Mouse (Mus musculus) urinary bladder, adult 2 months (tissue): Measurements from ENCODE around the gene Tmem140. TPM values are rescaled to one million over a fixed set of nuclear protein-coding genes. Genes with fewer than 3 reads are reported as not detected.
A peak's percentile ranks its signal among the peaks of the same experiment; 100 is the strongest.

Source experiments
- DNase-seq: peaks from one replicate; pipeline ENCODE4 v3.0.0; 2022; ENCODE audit warnings: low spot score
- polyA plus RNA-seq: library from polyadenylated mRNA; depleted of rRNA; stranded (reverse); fragments of >200 nt; gene quantifications from 2 replicates; pipeline ENCODE4 v1.2.3, GENCODE M21; 2012; rRNA removed

Tmem140 gene
- polyA plus RNA-seq: 18.3 and 19.8 TPM in 2 replicates

DNA sequence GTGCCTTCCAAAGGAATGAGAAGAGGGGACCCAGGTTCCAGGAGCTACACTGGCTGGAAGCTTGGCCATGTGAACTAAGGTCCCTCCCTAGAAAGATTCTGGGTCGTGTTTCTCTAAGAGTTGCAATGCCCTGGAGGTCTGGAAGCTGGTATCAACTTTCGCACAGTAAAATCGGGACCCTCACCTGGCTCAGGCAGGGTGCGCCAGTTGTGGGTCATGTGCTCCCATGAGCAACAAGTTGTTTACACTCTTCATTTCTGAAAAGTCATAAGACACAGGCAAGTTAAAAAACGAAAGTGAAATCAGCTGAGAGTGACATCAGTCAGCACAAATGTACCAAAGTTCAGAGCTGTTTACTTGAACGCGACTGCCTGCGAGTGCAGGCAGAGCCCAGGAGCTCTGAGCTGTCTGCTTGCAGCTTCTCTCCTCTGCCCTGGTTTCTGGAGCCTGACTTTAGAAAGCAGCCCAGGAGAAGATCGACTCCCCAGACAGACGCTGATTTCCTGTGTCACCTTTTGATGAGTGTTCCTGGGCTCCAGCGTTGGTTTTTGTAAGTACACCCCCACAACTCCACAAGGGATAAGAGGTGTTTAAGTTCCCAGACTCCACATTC lies at the start of gene Tmem140:
Gene Tmem140 (plus strand): TSS at position 356 of the 613 bp plus-strand sequence.
- peak; percentile 44 for DNase-seq

DNA sequence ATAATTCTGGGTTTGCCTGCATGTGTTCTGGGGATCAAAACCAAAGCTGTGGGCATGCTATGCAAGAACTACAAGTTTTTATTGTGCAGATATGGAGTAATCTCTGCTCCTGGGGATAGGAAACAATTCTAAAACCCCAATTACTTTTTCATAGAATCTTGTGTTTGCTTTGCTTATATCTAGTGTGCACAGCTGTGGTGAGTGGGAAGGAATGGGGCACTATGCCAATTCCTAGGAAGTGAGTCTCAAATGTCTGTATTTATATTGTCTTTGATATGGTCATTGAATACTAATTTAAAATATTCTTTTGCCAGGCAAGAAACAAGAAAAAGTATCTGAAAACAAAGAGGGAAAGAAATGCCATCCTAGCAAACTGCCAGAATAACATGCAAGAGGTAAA lies 38.5 kb upstream of the Tmem140 start:
- DNase-seq: no peak

DNA sequence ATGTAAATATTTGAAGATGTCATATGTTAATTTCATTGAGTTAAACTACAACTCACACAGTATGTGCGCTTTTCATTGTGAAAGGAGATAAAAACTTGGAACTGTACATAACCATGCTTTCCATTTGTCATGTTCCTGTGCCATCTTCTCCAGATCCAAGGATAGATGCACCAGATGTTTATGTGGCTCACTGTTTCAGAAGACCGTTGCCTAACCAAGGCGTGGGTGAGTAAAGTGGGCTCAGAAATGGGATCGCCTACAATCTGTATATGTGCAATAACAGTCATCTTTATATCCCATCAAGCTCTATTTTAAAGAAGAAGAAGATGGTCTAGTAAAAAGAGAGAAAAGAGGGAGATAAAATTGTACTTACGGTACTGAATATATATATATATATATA lies 30.6 kb upstream of the Tmem140 start:
- no peak for DNase-seq

DNA sequence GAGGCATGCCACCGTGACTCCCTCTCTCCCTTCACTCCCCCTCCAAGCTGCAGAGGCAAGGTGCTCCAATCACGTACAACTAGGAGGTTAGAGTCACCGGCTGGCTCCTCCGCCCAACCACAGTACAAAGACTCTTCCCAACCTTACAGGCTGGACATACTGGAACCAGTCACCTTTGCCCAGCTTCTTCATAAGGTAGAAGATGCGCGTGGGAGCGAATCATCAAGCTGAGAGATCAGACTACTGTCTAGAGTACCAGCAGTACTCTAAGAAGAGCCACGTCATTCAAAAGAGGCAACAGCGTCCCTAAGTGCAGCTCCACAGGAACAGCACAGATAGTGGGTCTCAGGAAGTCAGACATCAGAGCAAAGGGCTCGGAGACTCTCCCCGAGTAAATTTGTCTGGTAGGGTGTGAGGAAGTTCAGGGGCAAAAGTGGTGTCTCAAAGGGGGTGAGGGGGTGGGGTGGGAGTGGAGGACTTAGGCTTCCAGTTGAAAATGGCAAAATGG lies 1.3 kb upstream of the Tmem140 start:
- no peak for DNase-seq

DNA sequence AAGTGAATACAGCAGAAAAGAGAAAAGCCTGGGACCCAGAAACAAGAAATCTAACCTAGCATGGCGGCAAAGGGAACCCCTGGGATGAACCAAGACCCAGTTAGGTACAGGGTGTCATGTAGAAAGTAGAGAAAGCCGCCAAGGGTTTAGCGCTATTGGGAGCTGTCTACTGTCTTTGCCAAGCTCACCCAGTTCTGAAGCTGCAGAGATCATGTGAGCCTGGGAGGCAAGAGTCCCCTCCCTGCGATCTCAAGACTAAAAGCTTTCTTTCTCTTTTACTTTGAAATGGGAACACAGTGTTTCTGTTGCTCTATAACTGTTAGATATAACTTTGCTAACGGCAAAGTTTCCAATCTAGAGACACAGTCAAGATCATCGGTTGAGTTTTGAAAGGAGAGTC lies 565 bp upstream of the Tmem140 start:
- no peak for DNase-seq

DNA sequence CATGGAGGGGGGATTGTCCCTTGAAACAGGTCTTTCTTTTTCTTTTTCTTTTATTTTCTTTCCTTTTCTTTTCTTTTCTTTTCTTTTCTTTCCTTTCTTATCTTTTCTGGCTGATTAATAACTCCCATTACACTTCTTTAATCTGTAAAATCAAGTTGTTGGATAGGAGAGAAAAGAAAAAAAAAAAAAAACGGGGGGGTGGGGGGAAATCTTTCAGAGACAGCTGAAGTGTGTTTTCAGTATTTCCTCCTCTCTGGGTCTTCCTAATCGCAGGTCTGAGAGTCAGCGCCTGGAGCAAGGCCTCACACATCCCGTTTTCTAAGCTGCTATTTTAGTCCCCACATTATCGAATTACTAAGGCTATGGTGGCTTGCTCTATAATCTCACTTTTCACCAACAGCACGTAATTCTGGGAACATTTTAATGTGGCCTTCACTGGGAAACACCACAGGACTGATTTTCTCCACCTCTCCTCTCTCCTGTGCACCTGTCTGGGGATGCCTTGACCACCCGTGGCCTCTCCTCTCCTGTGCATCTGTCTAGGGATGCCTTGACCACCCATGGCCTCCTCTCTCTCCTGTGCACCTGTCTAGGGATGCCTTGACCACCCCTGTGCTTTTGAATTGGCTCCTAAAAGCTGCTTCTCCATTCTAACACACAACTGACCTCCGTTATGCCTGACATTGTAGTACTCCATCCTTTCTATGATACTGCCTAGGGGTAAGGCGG lies 1.0 kb downstream of the Tmem140 start:
- no peak for DNase-seq

DNA sequence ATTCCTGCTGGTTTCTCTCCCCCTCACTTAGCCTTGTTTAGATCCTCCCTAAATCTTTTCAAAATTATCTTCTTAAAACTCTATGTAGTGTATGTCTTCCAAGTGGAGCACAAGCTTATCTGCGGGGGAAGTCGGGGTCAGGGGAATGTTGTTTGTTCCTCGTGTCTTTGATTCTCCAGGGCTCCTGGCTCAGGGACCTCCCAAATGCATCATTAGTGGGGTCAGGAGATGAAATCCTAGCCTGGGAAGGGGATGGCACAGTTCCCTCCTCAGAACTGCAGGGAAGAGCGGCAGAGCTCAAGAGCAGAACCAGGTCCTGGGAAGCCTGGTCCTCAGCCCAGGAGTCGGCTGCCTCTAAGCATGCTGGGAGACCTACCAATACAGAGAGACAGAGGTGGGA lies 2.3 kb downstream of the Tmem140 start:
- no peak for DNase-seq

DNA sequence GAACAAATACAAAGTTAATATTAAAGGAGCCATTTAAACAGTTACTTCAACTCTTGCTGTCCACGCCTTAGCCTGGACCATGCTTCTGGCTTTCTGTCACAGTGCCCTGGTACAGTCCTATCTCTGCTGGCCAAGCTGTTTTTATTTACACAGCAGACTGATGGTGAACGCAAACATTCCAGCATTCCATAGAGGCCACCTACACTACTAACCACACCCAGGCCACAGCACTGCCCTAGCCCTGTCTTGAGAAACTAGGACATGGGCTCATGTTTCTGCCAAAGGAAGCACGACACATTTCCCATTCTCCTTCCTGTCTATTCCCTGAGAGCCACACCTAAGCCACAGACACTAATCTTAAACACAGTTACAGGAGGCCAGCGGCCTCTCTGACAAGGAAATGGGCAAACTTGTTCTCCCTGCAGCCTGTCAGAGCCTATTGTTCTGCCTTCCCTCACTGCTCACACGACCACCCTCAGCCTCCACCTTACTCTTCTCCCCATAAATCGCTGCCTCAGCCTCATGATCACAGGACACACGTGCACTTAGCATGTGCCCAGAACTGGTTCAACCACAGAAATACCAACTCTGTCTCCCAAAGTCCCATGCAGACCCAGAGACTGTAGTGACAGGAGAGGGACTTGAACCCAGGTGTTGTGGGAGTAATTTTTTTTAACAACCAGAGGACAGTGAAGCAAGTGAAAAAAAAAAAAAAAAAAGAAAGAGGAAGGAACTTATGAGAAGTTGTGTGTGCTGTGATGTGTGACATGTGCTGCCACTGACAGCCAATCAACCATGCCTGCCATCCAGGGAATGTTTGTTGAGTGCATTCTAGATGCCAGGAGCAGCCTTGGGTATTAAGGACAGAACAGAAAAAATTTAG lies 3.0 kb downstream of the Tmem140 start:
- DNase-seq: no peak

DNA sequence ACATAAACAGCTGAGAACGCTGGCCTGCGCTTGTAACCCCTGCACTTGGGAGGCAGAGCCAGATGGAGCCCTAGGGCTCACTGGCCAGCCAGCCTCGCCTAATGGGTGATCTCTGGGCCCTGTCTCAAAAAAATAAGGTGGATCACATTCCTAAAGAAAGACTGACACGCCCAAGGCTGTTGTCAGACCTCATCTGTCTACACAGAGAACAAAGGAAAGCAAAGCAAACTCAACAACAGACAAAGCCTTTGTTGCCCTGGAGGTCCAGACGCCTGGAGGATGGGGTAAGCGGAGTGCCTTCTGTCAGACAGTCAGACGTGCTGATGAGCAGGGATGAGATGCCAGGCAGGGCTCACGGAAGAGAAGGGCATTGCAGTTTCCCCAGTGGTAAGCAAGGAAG lies 3.8 kb downstream of the Tmem140 start:
- no peak for DNase-seq

DNA sequence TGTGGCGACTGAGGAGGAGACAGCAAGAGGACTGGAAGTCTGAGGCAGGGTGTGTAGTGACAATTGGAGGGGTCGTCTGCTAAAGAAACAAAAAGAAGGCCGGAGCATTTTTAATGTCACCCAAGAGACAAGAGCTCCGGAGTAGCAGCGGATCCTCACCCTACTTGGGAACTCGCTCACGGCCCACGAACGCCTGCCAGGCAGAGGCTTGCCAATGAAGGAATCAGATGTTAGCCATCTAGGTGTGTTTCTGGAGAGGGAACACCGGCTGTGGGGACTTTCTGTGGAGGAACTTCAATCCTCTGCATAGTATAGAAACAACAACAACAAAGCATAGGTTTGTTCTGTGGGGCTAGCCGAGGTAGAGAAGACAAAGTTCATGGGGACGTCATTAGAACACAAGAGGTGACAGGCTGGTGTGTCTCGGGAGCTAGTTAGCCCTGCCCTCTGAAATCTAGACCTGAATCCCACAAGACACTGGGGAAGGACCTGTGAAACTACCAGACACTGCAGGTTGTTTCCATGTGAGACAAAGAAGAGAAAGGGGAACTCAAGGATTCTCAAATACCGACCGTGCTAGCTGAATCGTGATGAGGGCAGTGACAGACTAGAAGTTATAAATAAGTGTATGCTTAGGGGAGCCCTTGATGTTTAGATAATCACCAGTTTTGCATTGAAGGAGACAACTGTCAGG lies 4.5 kb downstream of the Tmem140 start:
- DNase-seq: no peak

DNA sequence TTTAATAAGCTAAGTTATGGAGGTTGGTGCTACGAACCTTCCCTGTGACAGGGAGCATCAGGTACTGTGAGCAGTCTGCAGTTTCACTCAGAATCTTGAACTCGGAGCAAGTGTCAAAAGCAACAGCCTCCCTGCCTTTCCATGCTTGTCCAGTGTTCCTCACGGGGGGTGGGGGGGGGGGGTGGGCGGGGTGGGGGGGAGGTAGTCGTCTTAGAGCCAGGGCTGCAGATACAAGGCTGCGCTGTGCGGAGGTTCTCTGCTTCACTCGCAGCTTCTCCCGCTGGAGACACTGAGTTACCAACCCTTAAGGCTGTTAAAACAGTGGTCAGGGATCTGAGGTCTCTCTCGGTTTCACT lies 5.0 kb downstream of the Tmem140 start:
- DNase-seq: no peak

DNA sequence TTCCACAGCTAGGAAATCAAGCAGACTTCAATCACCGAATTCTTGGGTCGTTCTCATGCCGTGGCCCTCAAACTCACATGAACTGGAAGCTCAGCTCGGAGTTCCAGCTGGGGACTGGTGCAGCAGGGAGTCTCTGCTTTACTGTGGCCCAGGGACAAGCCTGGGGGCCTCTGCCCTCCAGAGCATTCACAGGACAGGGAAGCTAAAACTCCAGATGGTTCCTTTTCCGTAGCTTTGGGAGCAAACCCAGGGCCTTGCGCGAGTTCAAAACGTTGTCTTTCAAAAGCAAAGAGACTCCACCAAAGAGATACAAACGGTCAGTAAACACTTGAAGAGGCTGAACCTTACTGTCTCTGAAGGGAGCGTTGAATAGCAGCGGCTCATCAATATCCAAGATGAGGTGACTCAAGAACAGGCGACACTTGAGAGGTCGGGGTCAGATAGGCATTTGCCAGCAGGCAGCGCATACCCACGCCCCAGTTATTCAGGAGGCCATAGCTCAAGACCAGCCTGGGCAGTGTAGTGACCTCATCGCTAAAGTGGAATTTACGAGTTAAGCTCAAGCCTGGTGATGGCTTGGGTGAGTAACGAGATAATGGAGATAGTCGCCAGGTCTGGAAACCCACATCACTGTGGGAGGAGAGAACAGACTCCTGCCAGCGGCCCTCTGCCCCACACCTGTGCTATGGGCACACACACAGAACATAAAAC lies 5.7 kb downstream of the Tmem140 start:
- DNase-seq: no peak

DNA sequence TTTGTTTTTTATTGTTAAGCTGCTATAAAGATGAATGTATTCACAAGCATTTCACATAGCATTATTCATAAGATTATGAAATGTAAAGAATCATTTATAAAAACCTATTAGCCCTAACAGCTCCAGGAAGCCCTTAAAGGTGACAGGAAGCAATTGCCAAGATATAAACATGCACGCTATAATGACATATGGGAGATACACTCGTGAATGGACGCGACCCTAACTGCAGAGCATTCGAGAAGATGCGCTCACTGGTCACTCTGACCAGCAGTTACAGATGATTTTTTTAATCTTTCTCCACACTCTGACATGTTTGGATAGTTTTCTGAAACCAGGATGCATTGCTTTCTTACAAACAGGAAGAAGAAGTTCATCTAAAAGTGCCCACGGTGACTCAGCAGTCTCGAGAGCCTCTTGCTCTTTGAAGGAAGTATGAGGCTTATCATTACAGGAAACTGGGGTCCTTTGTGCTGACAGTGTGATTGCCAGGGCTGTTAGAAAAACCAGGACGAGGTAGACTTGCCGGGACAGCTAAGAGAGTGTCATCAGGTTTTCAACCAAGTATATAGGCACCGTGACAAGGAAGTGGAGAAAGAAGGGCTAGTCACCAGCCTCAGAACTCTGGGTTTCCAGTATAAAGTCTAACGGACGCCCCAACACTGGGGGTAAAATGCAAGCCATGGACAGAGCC lies 6.4 kb downstream of the Tmem140 start:
- no peak for DNase-seq

DNA sequence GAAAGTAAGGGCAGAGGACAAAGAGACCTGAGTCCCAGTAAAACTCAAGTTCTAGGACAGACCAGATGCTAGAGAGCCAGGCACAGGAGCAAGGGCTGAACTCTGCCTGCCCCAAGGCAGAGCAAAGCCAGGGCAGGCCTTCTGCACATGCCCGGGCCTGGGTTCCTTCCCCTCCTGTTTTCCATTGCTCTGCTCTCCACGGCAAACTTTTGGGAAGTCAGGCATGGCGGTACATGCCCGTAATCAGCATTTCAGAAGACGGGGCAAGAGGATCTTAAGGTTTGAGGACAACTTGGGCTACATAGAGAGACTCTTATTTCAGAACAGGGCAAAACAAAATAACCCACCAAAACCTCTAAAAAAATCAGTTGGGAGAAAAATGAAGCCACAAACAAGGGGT lies 7.2 kb downstream of the Tmem140 start:
- DNase-seq: no peak

DNA sequence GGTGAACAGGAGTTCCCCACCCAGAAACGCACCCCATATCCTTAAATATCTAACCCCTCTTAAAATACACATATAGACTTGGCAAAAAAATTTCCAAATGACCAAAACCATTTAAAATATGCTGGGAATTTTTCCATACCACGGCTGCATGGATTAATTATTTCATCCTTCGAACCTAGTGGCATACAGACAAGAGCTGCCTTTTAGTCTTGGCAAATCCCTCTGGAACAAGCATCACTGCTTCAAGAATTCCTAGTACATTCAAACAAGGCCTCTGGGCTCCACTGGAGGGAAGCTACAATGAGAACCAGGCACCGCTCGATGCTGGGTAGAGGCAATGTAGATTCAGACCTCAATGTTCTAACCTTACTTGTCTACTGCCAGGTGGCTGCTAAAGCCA lies 7.8 kb downstream of the Tmem140 start:
- DNase-seq: no peak

DNA sequence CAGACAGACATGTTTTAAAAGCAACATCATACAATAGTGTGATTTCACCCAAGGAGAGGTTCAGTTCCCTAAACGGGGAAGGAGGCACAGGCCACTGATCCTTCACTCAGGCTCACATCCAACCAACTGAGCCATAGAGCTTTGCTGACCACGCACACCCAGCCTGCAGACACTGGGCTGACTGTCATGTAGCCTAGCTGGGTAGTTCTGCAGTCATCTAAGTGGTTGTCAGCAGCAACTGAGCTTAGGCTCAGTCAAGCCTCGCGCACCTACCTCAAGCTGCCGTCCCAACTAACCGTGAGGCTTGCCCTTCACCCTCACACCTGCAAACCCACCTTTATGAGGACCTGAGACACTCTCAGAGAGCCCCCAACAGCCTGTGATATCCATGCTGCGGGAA lies 9.0 kb downstream of the Tmem140 start:
- no peak for DNase-seq

DNA sequence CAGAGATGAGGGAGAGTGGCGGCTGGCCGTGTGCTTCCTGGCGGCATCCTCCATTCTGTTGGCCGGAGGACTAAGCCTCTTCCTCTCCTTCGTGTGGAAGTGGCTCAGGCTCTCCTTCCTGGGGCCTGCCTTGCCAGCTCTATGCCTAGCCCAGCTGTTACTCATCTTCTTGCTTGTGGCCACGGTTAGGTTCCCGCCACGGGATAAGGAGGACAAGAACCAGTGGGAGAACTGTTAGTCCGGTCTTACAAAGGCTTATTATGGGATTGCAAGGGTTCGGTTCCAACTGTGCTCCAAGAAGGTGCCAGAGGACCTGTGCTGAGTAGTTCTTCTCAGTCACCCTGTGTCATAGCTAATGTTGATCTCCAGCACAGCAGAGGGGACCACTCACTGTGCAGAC lies 9.9 kb downstream of the Tmem140 start:
- DNase-seq: no peak

DNA sequence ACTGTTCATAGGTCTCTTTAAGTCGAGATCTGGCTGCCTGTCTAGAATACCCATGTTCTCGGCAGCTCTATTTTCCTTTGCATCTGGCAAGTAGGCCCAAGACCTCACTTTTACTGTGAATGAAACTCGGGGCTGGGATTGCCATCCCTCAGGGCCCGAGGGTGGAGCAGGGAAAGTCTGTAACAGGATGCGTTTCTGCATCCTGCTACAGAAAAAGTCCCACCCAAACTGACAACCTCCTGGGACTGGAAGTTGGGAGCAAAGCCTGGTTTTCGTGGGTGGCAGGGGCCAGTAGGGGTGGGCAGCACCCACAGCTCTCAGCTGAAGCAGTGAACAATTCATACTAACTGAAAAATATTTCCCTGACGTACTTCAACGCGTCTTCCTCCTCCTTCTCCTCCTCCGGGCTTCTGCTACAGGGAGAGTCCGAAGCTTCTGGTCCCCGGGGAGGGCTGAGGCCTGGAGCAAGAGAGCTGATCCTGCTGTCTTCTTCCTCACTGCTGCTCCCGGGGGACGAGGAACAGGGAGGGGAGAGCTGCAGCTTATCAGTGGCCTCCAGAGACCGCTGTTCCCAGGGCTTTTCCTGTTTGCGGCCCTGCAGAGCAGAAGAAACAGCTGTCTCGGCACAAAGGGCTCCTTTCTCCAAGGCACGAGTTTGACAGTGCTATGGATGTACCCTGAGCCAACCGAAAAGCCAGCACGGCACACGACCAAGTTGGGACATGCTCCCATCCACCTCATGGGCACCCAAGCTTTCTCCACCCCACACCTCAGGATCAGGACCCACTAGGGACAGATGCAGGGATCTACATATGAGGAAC lies 11.4 kb downstream of the Tmem140 start:
- peak; percentile 20 for DNase-seq

DNA sequence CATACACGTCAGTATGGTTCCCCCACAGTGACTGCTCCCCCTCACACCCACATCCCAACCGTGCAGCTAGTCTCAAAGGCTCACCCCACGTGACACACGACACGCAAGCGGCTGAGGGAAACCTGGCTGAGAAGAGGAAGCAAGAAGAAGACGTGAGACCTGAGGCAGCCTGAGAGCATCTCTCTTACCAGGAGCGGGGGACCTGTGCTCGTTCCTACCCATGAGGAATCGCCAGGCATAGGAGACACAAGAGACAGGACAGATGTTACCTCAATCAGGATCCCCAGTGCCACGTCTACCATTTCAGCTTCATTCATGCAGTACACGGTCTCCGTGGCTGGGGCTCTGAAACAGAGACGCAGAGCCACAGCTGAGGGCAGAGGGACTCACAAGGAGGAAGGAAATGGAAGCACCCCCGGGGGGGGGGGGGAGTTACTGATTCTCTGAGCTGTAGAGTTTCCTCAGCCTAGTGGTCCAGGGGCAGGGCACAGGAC lies 12.4 kb downstream of the Tmem140 start:
- DNase-seq: peak; percentile 21
